Mouse (Mus musculus): ENCODE results near the gene Mad2l1bp.

GRCm38 (mm10) chr17:46104487-46104886, 48.9 kb downstream of the Mad2l1bp start:
- TF ChIP-seq POLR2A (IDR thresholded peaks at IDR 0.05; ENCODE audit: borderline replicate concordance, insufficient read depth, low read length): no peak
- no peak for TF ChIP-seq CTCF (IDR thresholded peaks at IDR 0.05; ENCODE audit: borderline replicate concordance, insufficient read depth, low read depth, low read length)

All from cerebellum, adult 2 months (tissue).